Mouse (Mus musculus): ENCODE measurements around the gene Dop1b. TPM values are rescaled to one million over a fixed set of nuclear protein-coding genes. Genes with fewer than 3 reads are reported as not detected.
"Not testable (repeated sequence)": the region's sequence is repeated elsewhere in the genome, so short reads cannot be mapped to it uniquely, and the experiment has no call there.

The Dop1b gene
- total RNA-seq, 1 experiment from 2014 or later = 15.3 TPM

- no peak for ATAC-seq (replicated peaks; ENCODE audit: insufficient number of reproducible peaks, low FRiP score, low TSS enrichment, poor library complexity, severe bottlenecking)
These were observed 33.2 kb downstream of the Dop1b start for GRCm38 (mm10) chr16:93744804-93745340.

- ATAC-seq (replicated peaks; ENCODE audit: insufficient number of reproducible peaks, low FRiP score, low TSS enrichment, poor library complexity, severe bottlenecking) = no peak
These were observed 34.7 kb downstream of the Dop1b start for GRCm38 (mm10) chr16:93746397-93746796.

DNA sequence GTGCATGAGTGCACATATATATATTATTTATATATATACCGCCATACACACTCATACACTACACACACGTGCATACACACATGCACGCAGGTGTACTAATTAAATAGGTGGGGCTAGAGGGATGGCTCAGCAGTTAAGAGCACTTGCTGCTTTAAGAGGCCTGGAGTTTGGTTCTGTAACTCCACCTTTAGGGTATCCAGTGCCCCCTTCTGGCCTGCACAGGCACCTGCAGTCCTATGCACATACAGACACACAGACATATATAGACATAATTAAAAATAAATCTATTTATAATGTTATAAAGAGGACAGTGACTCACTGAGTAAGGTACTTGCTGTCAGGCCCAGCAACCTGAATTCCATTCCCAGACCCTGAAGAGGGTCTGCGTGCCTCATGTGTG, 35.3 kb downstream of the Dop1b start:
- ATAC-seq (replicated peaks; ENCODE audit: insufficient number of reproducible peaks, low FRiP score, low TSS enrichment, poor library complexity, severe bottlenecking) = no peak

- ATAC-seq (replicated peaks; ENCODE audit: insufficient number of reproducible peaks, low FRiP score, low TSS enrichment, poor library complexity, severe bottlenecking) = no peak
These were observed 35.7 kb downstream of the Dop1b start for GRCm38 (mm10) chr16:93747421-93747820.

DNA sequence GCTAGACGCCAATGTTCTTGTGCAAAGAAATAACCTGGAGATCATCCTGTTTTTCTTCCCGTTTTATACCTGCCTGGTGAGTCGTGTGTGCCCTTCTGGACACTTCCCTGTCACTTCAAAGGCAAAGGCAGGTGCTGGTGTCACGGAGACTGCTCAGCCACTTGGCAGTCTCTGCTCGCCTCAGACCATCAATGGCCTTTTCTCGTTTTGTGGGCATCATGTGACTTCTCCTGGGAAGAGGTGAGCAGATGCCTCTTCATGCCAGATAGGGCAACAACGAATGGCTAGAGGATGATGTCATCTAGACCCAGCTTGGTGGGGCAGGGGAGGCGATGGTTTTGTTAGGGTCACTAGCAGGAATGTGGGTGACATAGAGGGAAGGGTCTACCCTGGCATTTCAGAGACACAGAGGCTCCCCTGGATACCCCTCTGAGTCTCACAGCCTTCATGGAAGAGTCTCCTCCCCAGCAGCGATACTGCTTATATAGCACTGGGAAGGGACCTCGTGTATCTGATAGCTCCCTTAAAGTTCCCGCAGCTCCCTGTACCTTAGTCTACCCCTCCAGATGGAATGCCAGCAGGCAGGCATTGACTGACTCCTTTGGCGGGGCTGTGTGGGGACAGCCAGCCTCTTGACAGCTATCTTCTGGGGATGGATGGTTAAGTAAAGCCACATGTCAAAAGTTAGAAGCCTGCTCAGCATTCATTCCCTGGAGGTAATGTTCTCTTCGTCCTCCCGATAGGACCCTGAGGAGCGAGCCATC, 37.6 kb downstream of the Dop1b start:
- ATAC-seq (replicated peaks; ENCODE audit: insufficient number of reproducible peaks, low FRiP score, low TSS enrichment, poor library complexity, severe bottlenecking) = no peak

DNA sequence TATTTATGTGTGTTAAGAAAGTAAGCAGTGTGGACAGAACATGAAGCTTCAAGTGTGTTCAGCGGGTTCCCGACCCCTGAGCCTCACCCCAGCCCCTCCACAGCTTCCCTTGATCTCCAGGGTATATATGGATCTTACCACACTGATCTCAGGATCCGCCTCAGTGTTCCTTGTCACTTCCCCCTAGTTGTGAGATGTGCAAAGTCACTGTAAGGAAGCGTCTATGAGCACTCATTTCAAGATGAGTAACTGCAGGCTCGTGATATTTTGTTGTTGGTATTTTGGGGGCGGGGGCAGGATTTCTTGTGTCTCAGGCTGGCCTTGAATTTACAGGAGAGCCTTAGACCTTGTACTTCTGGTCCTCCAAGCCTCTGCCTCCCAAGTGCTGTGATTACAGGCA, 38.8 kb downstream of the Dop1b start:
- no peak for ATAC-seq (replicated peaks; ENCODE audit: insufficient number of reproducible peaks, low FRiP score, low TSS enrichment, poor library complexity, severe bottlenecking)

DNA sequence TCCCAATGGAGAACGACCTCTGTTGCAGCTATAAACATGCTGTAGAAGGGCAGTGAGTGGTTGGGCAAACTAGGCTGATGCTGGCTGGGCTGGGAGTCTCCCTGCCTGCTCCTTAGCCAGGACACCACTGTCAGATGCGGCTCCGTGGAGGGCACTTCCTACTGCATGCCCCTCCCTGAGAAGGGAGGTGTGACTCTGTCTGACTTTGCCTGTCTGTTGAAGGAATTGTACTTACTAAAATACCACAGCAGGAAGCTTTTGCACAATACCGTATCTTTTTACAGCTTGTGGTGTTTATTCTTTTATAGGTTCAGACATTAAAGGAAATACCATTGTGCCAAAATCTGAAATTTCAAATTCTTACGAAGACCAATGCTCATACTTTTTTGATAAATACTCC, 40.1 kb downstream of the Dop1b start:
- 0 out of 2 replicates have a peak, but pooled peaks have one; percentile 34 for ATAC-seq (replicated peaks; ENCODE audit: insufficient number of reproducible peaks, low FRiP score, low TSS enrichment, poor library complexity, severe bottlenecking)

- no peak for ATAC-seq (replicated peaks; ENCODE audit: insufficient number of reproducible peaks, low FRiP score, low TSS enrichment, poor library complexity, severe bottlenecking)
These were observed 44.9 kb downstream of the Dop1b start for GRCm38 (mm10) chr16:93756622-93757021.

- no peak for ATAC-seq (replicated peaks; ENCODE audit: insufficient number of reproducible peaks, low FRiP score, low TSS enrichment, poor library complexity, severe bottlenecking)
These were observed 51.7 kb downstream of the Dop1b start for GRCm38 (mm10) chr16:93763378-93763777.

- ATAC-seq (replicated peaks; ENCODE audit: insufficient number of reproducible peaks, low FRiP score, low TSS enrichment, poor library complexity, severe bottlenecking) = no peak
These were observed 52.9 kb downstream of the Dop1b start for GRCm38 (mm10) chr16:93764597-93764996.

DNA sequence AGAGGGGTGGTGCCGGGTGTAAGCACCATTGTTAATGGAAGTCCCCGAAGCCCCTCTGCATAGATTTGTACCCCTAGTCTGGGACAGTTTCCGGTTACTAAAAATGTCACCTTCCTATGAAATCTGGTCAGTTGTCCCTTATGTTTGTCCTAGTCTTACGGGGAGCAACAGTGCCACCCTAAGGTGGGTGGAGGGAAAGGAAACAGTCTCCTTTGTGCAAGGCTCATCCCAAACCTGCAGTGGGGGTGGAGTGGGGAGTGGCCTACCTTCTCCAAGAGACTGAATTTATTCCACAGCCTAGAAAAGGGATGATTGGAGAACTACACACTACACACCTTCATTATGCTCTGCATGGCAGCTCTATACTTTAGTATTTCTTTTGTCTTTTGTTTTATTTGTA, 55.3 kb downstream of the Dop1b start:
- no peak for ATAC-seq (replicated peaks; ENCODE audit: insufficient number of reproducible peaks, low FRiP score, low TSS enrichment, poor library complexity, severe bottlenecking)

- no peak for ATAC-seq (replicated peaks; ENCODE audit: insufficient number of reproducible peaks, low FRiP score, low TSS enrichment, poor library complexity, severe bottlenecking)
These were observed 55.8 kb downstream of the Dop1b start for GRCm38 (mm10) chr16:93767548-93767947.

- ATAC-seq (replicated peaks; ENCODE audit: insufficient number of reproducible peaks, low FRiP score, low TSS enrichment, poor library complexity, severe bottlenecking) = no peak
These were observed 57.9 kb downstream of the Dop1b start for GRCm38 (mm10) chr16:93769621-93770020.

DNA sequence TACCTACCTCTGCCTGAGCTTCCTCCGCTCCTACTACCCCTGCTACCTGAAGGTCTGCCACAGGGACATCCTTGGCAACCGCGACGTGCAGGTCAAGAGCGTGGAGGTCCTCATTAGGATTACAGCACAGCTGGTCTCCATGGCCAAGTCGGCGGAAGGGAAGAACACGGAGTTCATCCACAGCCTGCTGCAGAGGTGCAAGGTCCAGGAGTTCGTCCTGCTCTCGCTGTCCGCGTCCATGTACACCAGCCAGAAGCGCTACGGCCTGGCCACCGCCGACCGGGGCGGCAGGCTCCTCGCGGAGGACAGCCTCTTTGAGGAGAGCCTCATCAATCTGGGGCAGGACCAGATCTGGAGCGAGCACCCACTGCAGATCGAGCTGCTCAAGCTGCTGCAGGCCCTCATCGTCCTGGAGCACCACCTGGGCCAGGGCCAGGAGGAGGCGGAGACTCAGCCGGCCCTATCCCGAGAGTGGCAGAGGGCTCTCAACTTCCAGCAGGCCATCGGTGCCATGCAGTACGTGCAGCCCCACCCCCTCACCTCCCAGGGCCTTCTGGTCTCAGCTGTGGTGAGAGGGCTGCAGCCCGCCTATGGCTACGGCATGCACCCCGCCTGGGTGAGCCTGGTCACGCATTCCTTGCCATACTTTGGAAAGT, 58.7 kb downstream of the Dop1b start:
- no peak for ATAC-seq (replicated peaks; ENCODE audit: insufficient number of reproducible peaks, low FRiP score, low TSS enrichment, poor library complexity, severe bottlenecking)

- no peak for ATAC-seq (replicated peaks; ENCODE audit: insufficient number of reproducible peaks, low FRiP score, low TSS enrichment, poor library complexity, severe bottlenecking)
These were observed 63.0 kb downstream of the Dop1b start for GRCm38 (mm10) chr16:93774658-93775057.

DNA sequence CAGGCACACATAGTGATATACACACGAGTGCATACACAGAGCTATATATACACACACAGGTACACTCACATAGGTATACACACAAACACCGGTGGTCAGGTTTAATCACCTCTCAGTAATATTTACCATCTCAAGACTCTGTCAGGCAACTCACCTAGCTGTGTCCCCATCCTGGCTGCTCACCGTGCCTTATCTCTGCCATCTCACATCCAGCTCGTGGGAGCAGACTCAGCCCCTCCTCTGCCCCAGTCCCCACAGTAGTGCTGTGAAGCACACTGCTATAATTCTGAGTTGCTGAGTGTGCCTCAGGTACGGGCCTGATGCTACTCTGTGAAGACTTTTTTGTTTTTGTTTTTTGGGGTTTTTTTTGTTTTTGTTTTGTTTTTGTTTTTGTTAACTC, 64.8 kb downstream of the Dop1b start:
- ATAC-seq (replicated peaks; ENCODE audit: insufficient number of reproducible peaks, low FRiP score, low TSS enrichment, poor library complexity, severe bottlenecking) = no peak

DNA sequence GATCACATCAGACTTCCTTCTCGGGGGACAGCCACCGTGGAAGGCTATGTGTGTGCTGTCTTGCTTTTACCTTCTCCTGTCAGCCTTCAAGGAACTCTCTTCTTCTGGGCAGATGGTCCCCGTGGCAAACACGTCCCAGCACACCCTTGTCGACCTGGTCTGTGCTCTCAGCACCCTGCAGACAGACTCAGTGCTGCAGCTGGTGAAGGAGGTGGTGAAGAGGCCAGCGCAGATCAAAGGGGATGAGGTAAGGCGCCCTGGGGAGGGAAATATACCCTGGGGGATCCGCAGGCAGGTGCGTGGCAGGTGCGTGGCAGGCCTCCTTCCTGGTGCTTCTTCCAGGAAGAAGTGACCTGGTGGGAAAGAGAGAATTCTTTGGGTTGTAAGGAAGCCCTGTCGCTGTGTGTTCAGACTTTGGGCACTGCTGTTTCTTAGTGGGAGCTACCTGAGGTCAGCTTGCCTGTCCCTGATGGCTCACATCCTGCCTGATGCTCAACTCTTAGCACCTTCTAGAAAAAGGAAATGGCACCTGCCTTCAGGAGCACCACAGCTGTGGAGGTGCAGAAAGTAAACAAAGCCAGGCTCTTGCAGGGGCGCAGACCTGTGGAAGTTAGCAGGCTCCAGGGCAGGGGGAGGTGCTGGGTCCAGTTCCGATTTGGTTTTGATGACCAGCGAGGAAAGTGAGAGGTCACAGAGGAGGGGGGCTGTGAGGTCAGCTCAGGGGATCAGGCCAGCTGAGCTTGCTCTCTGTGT, 65.7 kb downstream of the Dop1b start:
- ATAC-seq (replicated peaks; ENCODE audit: insufficient number of reproducible peaks, low FRiP score, low TSS enrichment, poor library complexity, severe bottlenecking) = no peak

GRCm38 (mm10) chr16:93778393-93778792, 66.7 kb downstream of the Dop1b start:
- not testable (repeated sequence) for ATAC-seq (replicated peaks; ENCODE audit: insufficient number of reproducible peaks, low FRiP score, low TSS enrichment, poor library complexity, severe bottlenecking)

GRCm38 (mm10) chr16:93779554-93779953, 67.8 kb downstream of the Dop1b start:
- ATAC-seq (replicated peaks; ENCODE audit: insufficient number of reproducible peaks, low FRiP score, low TSS enrichment, poor library complexity, severe bottlenecking) = no peak
